Comparison of ENCODE assay signal across 19 mouse cellular contexts in the genomic region with DNA sequence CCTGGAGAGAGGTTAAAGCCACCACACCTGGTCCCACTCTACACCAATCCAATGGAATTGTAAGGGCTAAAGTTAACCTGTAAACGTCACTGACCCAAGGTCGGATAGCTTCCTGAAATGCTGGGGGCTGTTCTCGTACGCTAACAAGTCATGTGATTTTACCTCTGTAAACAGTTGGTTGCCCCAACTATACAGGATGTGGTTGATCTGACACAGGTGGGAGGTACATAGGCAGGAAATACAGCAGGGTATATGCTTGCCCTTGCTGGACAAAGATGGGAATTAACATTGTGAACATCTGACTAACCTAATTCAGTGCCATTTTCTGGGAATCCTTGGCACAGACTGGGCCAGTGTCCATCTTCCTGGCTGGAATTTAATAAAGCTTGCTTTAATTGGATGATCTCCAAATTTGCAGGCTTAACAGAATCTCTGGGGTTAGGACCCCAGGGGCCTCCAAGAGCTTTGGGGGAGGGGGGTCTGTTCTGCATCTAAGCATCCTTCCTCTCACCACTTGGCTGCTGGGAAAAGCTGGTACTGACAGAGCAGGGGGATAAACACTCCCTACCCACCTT. TPM values are rescaled to one million over a fixed set of nuclear protein-coding genes. Genes with fewer than 3 reads are reported as not detected.
DNase-seq lines count a peak whose midpoint lies in the region; ATAC-seq and TF ChIP-seq lines count a peak whose summit lies in the region.
"Had no signal": no experiment of that assay in that cellular context is flagged by ENCODE, and none has a peak within 500 bp of the region (broad histone marks: within the 10 kb centered on the region; RNA-seq: fewer than 3 reads in every experiment).

No protein-coding gene starts in this region.

- H3K9me3 ChIP-seq in limb, embryonic 10.5 days (replicated peaks), result no peaks in the 10 kb centered on the region
- no peaks in the 10 kb centered on the region for H3K9me3 ChIP-seq in kidney, embryonic 16.5 days (ENCODE audit: low read length)
- H3K9me3 ChIP-seq: limb, embryonic 15.5 days; liver, embryonic 15.5 days; midbrain, embryonic 13.5 days had no signal

- H3K27ac ChIP-seq in gastrocnemius, adult 2 months, result peak overlapping the region; percentile 78
- H3K27ac ChIP-seq in limb, embryonic 10.5 days, result no peak overlapping the region
- no peak overlapping the region for H3K27ac ChIP-seq in kidney, embryonic 16.5 days (ENCODE audit: low read length)
- H3K27ac ChIP-seq: limb, embryonic 15.5 days; liver, embryonic 15.5 days; midbrain, embryonic 13.5 days had no signal

- H3K9ac ChIP-seq in kidney, embryonic 16.5 days (replicated peaks; ENCODE audit: low read length), result no peak overlapping the region
- H3K9ac ChIP-seq: limb, embryonic 15.5 days; liver, embryonic 15.5 days; midbrain, embryonic 13.5 days had no signal

- peaks cover 13% of the 10 kb centered on the region for H3K4me1 ChIP-seq in limb, embryonic 10.5 days
- H3K4me1 ChIP-seq in kidney, embryonic 16.5 days (ENCODE audit: insufficient read depth, low read length), result no peaks in the 10 kb centered on the region

- TF ChIP-seq CTCF in gastrocnemius, adult 2 months (IDR thresholded peaks at IDR 0.05), result no peak

- no peaks in the 10 kb centered on the region for H3K36me3 ChIP-seq in limb, embryonic 10.5 days
- H3K36me3 ChIP-seq in kidney, embryonic 16.5 days (ENCODE audit: insufficient read depth, low read length), result no peaks in the 10 kb centered on the region
- H3K36me3 ChIP-seq: limb, embryonic 15.5 days; liver, embryonic 15.5 days had no signal

- intact Hi-C loops in gastrocnemius, adult 2 months (cut with DNase I), result no loop called here

- no peak for ATAC-seq in erythroid progenitor cell, adult 5-6 weeks (replicated peaks; ENCODE audit: low FRiP score, poor library complexity, severe bottlenecking)
- no peak for ATAC-seq in kidney, embryonic 16.5 days (ENCODE audit: low FRiP score, low TSS enrichment)
- ATAC-seq: hindbrain, embryonic 16.5 days; midbrain, embryonic 13.5 days; Patski had no signal

- H3K27me3 ChIP-seq in limb, embryonic 10.5 days (ENCODE audit: low read depth, poor library complexity, severe bottlenecking), result no peaks in the 10 kb centered on the region
- no peaks in the 10 kb centered on the region for H3K27me3 ChIP-seq in kidney, embryonic 16.5 days (ENCODE audit: insufficient read depth, low read length)
- H3K27me3 ChIP-seq: limb, embryonic 15.5 days; Patski had no signal

- no peak overlapping the region for H3K4me3 ChIP-seq in gastrocnemius, adult 2 months
- no peak overlapping the region for H3K4me3 ChIP-seq in limb, embryonic 10.5 days
- H3K4me3 ChIP-seq in kidney, embryonic 16.5 days (ENCODE audit: low read length), result no peak overlapping the region
- H3K4me3 ChIP-seq: limb, embryonic 15.5 days; liver, embryonic 15.5 days; midbrain, embryonic 13.5 days had no signal

- DNase-seq in gastrocnemius, adult 2 months, result no peak
- DNase-seq in gastrocnemius, postnatal 10 days, result no peak
- DNase-seq in 3T3-L1 (ENCODE audit: low read depth, low spot score), result peak; percentile 25
- DNase-seq in NIH3T3 (ENCODE audit: low read depth), result peak; percentile 47
- DNase-seq in naive thymus-derived CD4-positive, alpha-beta T cell, adult 2 months (ENCODE audit: low read depth), result peak; percentile 18
- DNase-seq in limb, embryonic 10.5 days (ENCODE audit: low spot score), result no peak
- DNase-seq: cerebellum, adult 11 months; cerebellum, postnatal 14 days; gastrocnemius, postnatal 14 days; heart, adult 18-20 months; heart, postnatal 4 days; right cerebral cortex, adult 18-20 months had no signal

- 88% methylated on average over 4 of the region's 4 CpGs for WGBS in limb, embryonic 10.5 days
- WGBS in kidney, embryonic 16.5 days, result 79% methylated on average over 4 of the region's 4 CpGs

- no peak overlapping the region for H3K4me2 ChIP-seq in kidney, embryonic 16.5 days (replicated peaks; ENCODE audit: low read depth, low read length)
- H3K4me2 ChIP-seq: limb, embryonic 15.5 days; liver, embryonic 15.5 days; midbrain, embryonic 13.5 days had no signal

RNA-seq across cellular contexts. Expression of a gene that starts 11.7 kb away (rescaled TPM):
- 100 to 1,000 TPM; 235 to 336 TPM for total RNA-seq in gastrocnemius, adult 2 months (2021)
- total RNA-seq in gastrocnemius, postnatal 10 days (2021), result 10 to 100 TPM; 78.3 to 80.3 TPM
- total RNA-seq in erythroid progenitor cell, adult 5-6 weeks (2015; ENCODE audit: low replicate concordance), result 0.42 TPM in 1 of 2 replicates, not detected in the other
- not detected in 2 replicates for total RNA-seq in erythroid progenitor cell, adult 5-6 weeks (2017; ENCODE audit: low replicate concordance)
- polyA plus RNA-seq in limb, embryonic 10.5 days (2016; fragmentation: Nextera tagmentation; extraction: Ambion mirVana), result 0.15 and 0.29 TPM in 2 replicates
- polyA plus RNA-seq in kidney, embryonic 16.5 days (2015; fragmentation: Nextera tagmentation; extraction: Ambion mirVana), result 1.6 and 2.3 TPM in 2 replicates

Comparison
In these comparisons a context has a peak if more than half of its experiments do, and no peak if none do; other contexts are left out.
1. DNase-seq: peak in 3T3-L1 (single experiment), NIH3T3 (single experiment) and naive thymus-derived CD4-positive, alpha-beta T cell, adult 2 months (single experiment); none in gastrocnemius, adult 2 months (single experiment), gastrocnemius, postnatal 10 days (single experiment) and limb, embryonic 10.5 days (single experiment).
2. RNA of a gene that starts 11.7 kb away (total RNA-seq): 235 to 336 TPM in gastrocnemius, adult 2 months and 78.3 to 80.3 TPM in gastrocnemius, postnatal 10 days; 0.42 TPM in erythroid progenitor cell, adult 5-6 weeks; every median in the first group is over 10 times any median in the second.